In the genomic region with DNA sequence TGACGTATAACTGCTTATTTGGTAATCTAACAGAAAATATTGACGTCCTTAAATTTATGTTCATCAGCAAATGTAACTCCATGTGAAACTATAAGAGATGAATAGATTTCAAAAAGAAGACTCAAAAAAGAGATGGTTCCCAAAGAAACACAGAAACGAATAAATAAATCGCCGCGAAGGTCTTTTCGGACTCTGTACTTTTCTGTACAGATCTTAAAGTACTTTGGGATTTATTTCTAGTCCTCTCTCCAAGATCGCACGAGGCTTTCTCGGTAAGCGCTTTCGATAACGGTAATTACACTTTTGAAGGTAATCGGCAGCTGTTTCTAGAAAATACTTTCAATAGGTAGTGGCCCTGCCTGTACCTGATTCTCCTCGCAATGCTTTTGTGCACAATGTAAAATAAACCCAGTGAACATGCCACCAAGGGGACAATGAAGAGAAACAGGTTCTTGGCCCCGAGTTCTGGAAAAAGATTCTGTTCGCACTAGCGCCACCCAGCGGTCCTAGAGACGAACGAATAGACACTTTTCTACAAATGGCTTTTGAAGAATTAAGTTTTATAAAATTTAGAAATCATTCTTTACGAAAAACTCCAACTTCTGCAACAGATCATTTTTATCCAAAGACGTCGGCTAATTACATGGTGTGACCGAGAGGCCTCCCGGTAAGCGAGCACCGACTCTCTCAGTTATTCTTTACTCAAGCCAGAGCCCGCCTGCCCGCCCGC, we compare ENCODE assay signal across 7 mouse cellular contexts. TPM values are rescaled to one million over a fixed set of nuclear protein-coding genes. Genes with fewer than 3 reads are reported as not detected.
A peak's percentile ranks its signal among the peaks of the same experiment; 100 is the strongest.
DNase-seq lines count a peak whose midpoint lies in the region; ATAC-seq and TF ChIP-seq lines count a peak whose summit lies in the region.

No protein-coding gene starts in this region.

- H3K9ac ChIP-seq in forebrain, embryonic 13.5 days: no peak overlapping the region
- peak overlapping the region; percentile 71 for H3K9ac ChIP-seq in intestine, postnatal 0 days (ENCODE audit: low read depth, low read length)
- peak overlapping the region; percentile 80 for H3K9ac ChIP-seq in lung, embryonic 14.5 days

- peak overlapping the region; percentile 50 for H3K4me3 ChIP-seq in bone marrow macrophage, adult 2 months (ENCODE audit: insufficient read depth, low read length)
- peak overlapping the region; percentile 47 for H3K4me3 ChIP-seq in forebrain, embryonic 13.5 days
- peak overlapping the region; percentile 70 for H3K4me3 ChIP-seq in intestine, postnatal 0 days (ENCODE audit: low read depth, low read length)
- H3K4me3 ChIP-seq in lung, embryonic 14.5 days (ENCODE audit: low read depth, low read length): peak overlapping the region; percentile 58
- peak overlapping the region; percentile 64 for H3K4me3 ChIP-seq in small intestine, adult 2 months (ENCODE audit: low read depth, low read length)

- under 1% methylated on average over 31 of the region's 31 CpGs for WGBS in forebrain, embryonic 13.5 days
- 2% methylated on average over 31 of the region's 31 CpGs for WGBS in intestine, postnatal 0 days
- 1% methylated on average over 31 of the region's 31 CpGs for WGBS in lung, embryonic 14.5 days
- 2% methylated on average over 31 of the region's 31 CpGs for WGBS in small intestine, adult 2 months

- H3K27ac ChIP-seq in bone marrow macrophage, adult 2 months (ENCODE audit: insufficient read depth, low read depth, low read length): no peak overlapping the region
- no peak overlapping the region for H3K27ac ChIP-seq in forebrain, embryonic 13.5 days
- peak overlapping the region; percentile 95 for H3K27ac ChIP-seq in intestine, postnatal 0 days (ENCODE audit: low read depth, low read length)
- H3K27ac ChIP-seq in lung, embryonic 14.5 days (ENCODE audit: low read depth): peak overlapping the region; percentile 97
- H3K27ac ChIP-seq in small intestine, adult 2 months (ENCODE audit: insufficient read depth, low read depth, low read length): peak overlapping the region; percentile 55

- DNase-seq in ovary, postnatal 36 days (ENCODE audit: low spot score): peak; percentile 54
- no peak for DNase-seq in ovary, adult 18-20 months (ENCODE audit: low spot score)
- DNase-seq in lung, embryonic 14.5 days: peak; percentile 89

- peak; percentile 86 for TF ChIP-seq CTCF in bone marrow macrophage, adult 2 months (IDR thresholded peaks at IDR 0.05; ENCODE audit: low read depth, low read length)
- peak; percentile 77 for TF ChIP-seq CTCF in intestine, postnatal 0 days (IDR thresholded peaks at IDR 0.05; ENCODE audit: low read depth)
- TF ChIP-seq CTCF in lung, embryonic 14.5 days (IDR thresholded peaks at IDR 0.05; ENCODE audit: low read depth): peak; percentile 65
- peak; percentile 76; the same call in 1 of the 2 replicates for TF ChIP-seq CTCF in small intestine, adult 2 months (IDR thresholded peaks at IDR 0.05; ENCODE audit: extremely low read depth, insufficient read length, insufficient replicate concordance, low read depth, low read length)

- 0 out of 2 replicates have a peak, but pooled peaks have one; percentile 19 for ATAC-seq in forebrain, embryonic 13.5 days
- no peak for ATAC-seq in intestine, postnatal 0 days
- ATAC-seq in lung, embryonic 14.5 days (ENCODE audit: insufficient read depth): no peak

- no peak for TF ChIP-seq POLR2A in bone marrow macrophage, adult 2 months (IDR thresholded peaks at IDR 0.05; ENCODE audit: borderline replicate concordance, low read depth, low read length)
- no peak for TF ChIP-seq POLR2A in small intestine, adult 2 months (IDR thresholded peaks at IDR 0.05; ENCODE audit: low read depth, low read length)

- peaks cover 9% of the 10 kb centered on the region for H3K4me1 ChIP-seq in bone marrow macrophage, adult 2 months (ENCODE audit: control insufficient read depth, insufficient read depth, low read length)
- H3K4me1 ChIP-seq in forebrain, embryonic 13.5 days: peaks cover 23% of the 10 kb centered on the region
- no peaks in the 10 kb centered on the region for H3K4me1 ChIP-seq in intestine, postnatal 0 days (replicated peaks; ENCODE audit: control insufficient read depth, insufficient read depth, low read length)
- peaks cover 1% of the 10 kb centered on the region; the same call in 1 of the 2 replicates for H3K4me1 ChIP-seq in lung, embryonic 14.5 days (ENCODE audit: insufficient read depth)
- H3K4me1 ChIP-seq in small intestine, adult 2 months (ENCODE audit: control insufficient read depth, insufficient read depth, insufficient read length, low read length): no peaks in the 10 kb centered on the region; the same call in 1 of the 2 replicates

- no peaks in the 10 kb centered on the region for H3K36me3 ChIP-seq in forebrain, embryonic 13.5 days (ENCODE audit: poor library complexity, severe bottlenecking)
- H3K36me3 ChIP-seq in intestine, postnatal 0 days (ENCODE audit: control insufficient read depth, insufficient read depth): no peaks in the 10 kb centered on the region; the same call in 1 of the 2 replicates
- H3K36me3 ChIP-seq in lung, embryonic 14.5 days (ENCODE audit: insufficient read depth): peaks cover 11% of the 10 kb centered on the region; the same call in 1 of the 2 replicates
- no peaks in the 10 kb centered on the region for H3K36me3 ChIP-seq in small intestine, adult 2 months (ENCODE audit: control insufficient read depth, insufficient read depth, low read length)

- H3K9me3 ChIP-seq in forebrain, embryonic 13.5 days (replicated peaks): no peaks in the 10 kb centered on the region
- no peaks in the 10 kb centered on the region for H3K9me3 ChIP-seq in intestine, postnatal 0 days (ENCODE audit: control insufficient read depth)
- no peaks in the 10 kb centered on the region for H3K9me3 ChIP-seq in lung, embryonic 14.5 days (ENCODE audit: low read depth, low read length)

- peak overlapping the region; percentile 79 for H3K4me2 ChIP-seq in forebrain, embryonic 13.5 days
- H3K4me2 ChIP-seq in intestine, postnatal 0 days (replicated peaks; ENCODE audit: low read depth): peak overlapping the region; percentile 84
- peak overlapping the region; percentile 75 for H3K4me2 ChIP-seq in lung, embryonic 14.5 days

- H3K27me3 ChIP-seq in forebrain, embryonic 13.5 days: peaks cover 96% of the 10 kb centered on the region
- peaks cover 51% of the 10 kb centered on the region for H3K27me3 ChIP-seq in intestine, postnatal 0 days (replicated peaks; ENCODE audit: control insufficient read depth, insufficient read depth, low read length)
- H3K27me3 ChIP-seq in lung, embryonic 14.5 days (ENCODE audit: insufficient read depth, low read length): peaks cover 84% of the 10 kb centered on the region
- H3K27me3 ChIP-seq in small intestine, adult 2 months (ENCODE audit: control insufficient read depth, insufficient read depth, low read length): peaks cover 14% of the 10 kb centered on the region; the same call in 1 of the 2 replicates

RNA-seq across cellular contexts. Expression of gene Foxa1, which starts 1.9 kb away (rescaled TPM):
- polyA plus RNA-seq in bone marrow macrophage, adult 2 months (2012; ENCODE audit: insufficient read depth, insufficient read length, missing spikeins): not detected in 2 replicates
- 0.43 and 1.0 TPM in 2 replicates for polyA plus RNA-seq in forebrain, embryonic 13.5 days (2015; fragmentation: Nextera tagmentation; extraction: Ambion mirVana)
- 3.7 and 4.0 TPM in 2 replicates for polyA plus RNA-seq in intestine, postnatal 0 days (2015; fragmentation: Nextera tagmentation; extraction: Ambion mirVana)
- polyA plus RNA-seq in lung, embryonic 14.5 days (2014; fragmentation: Nextera tagmentation; extraction: Ambion mirVana): 21.1 and 22.5 TPM in 2 replicates
- polyA plus RNA-seq in small intestine, adult 2 months (2012; rRNA removed): 17.0 and 17.7 TPM in 2 replicates

RNA-seq across cellular contexts. Expression of gene Ttc6, which starts 19.1 kb away (rescaled TPM):
- not detected in 2 replicates for polyA plus RNA-seq in bone marrow macrophage, adult 2 months (2012; ENCODE audit: insufficient read depth, insufficient read length, missing spikeins)
- 0.14 and 0.50 TPM in 2 replicates for polyA plus RNA-seq in forebrain, embryonic 13.5 days (2015; fragmentation: Nextera tagmentation; extraction: Ambion mirVana)
- polyA plus RNA-seq in intestine, postnatal 0 days (2015; fragmentation: Nextera tagmentation; extraction: Ambion mirVana): 0.20 and 0.43 TPM in 2 replicates
- polyA plus RNA-seq in lung, embryonic 14.5 days (2014; fragmentation: Nextera tagmentation; extraction: Ambion mirVana): 6.9 and 7.3 TPM in 2 replicates
- polyA plus RNA-seq in small intestine, adult 2 months (2012; rRNA removed): 0.72 and 1.3 TPM in 2 replicates

Comparison
In these comparisons a context has a peak if more than half of its experiments do, and no peak if none do; other contexts are left out.
1. H3K27ac ChIP-seq: peak in intestine, postnatal 0 days (single experiment), lung, embryonic 14.5 days (single experiment) and small intestine, adult 2 months (single experiment); none in bone marrow macrophage, adult 2 months (single experiment) and forebrain, embryonic 13.5 days (single experiment).
2. Peak in every context shown above with its lines, with median percentiles within 50 percentile points of each other: H3K4me3 ChIP-seq, CTCF ChIP-seq and H3K4me2 ChIP-seq.